Mouse (Mus musculus) hindbrain, embryonic 14.5 days (tissue): ENCODE measurements at regions not wholly inside any gene's neighbourhood (a gene's known extent, or its start where the extent isn't known, plus 50 kb on each side); places are given as distances from the start of the nearest gene placed in this dataset.

ENCODE experiments used
- ATAC-seq: fragments of 200-750 bp; cut with Nextera tagmentation; 2 replicates; pipeline ENCODE4 v1.8.0; 2017; ENCODE audit warnings: moderate number of reproducible peaks, mild to moderate bottlenecking, moderate TSS enrichment, moderate library complexity; ENCODE audit not compliant: low FRiP score
- DNase-seq: peaks from one replicate; pipeline ENCODE4 v3.0.0-alpha.2; 2015; ENCODE audit warnings: low spot score
- H3K27ac ChIP-seq: fragments of 300-500 bp; sonication (generic); 2 replicates; pipeline ENCODE4 v1.5.1; 2014; ENCODE audit warnings: mild to moderate bottlenecking, moderate library complexity
- H3K27me3 ChIP-seq: fragments of 300-500 bp; sonication (generic); 2 replicates; pipeline ENCODE4 v1.6.1; 2014; ENCODE audit warnings: mild to moderate bottlenecking, low read length, mixed read lengths; ENCODE audit not compliant: control insufficient read depth, insufficient read depth
- H3K36me3 ChIP-seq: fragments of 300-500 bp; sonication (generic); replicated peaks from 2 replicates; pipeline ENCODE4 v1.6.1; 2014; ENCODE audit not compliant: control insufficient read depth, insufficient read depth
- H3K4me1 ChIP-seq: fragments of 300-500 bp; sonication (generic); replicated peaks from 2 replicates; pipeline ENCODE4 v1.6.1; 2014; ENCODE audit warnings: antibody characterized with exemption, low read length, mixed read lengths; ENCODE audit not compliant: control insufficient read depth, insufficient read depth
- H3K4me2 ChIP-seq: fragments of 300-500 bp; sonication (generic); replicated peaks from 2 replicates; pipeline ENCODE4 v1.6.1; 2014; ENCODE audit warnings: mild to moderate bottlenecking, moderate library complexity
- H3K4me3 ChIP-seq: fragments of 300-500 bp; sonication (generic); replicated peaks from 2 replicates; pipeline ENCODE4 v1.5.1; 2014; ENCODE audit warnings: mild to moderate bottlenecking, low read length
- H3K9ac ChIP-seq: fragments of 300-500 bp; sonication (generic); 2 replicates; pipeline ENCODE4 v1.6.1; 2014
- H3K9me3 ChIP-seq: fragments of 300-500 bp; sonication (generic); 2 replicates; pipeline ENCODE4 v1.6.1; 2016; ENCODE audit warnings: low read length; ENCODE audit not compliant: control insufficient read depth
- WGBS: fragments of 180-500 bp; shearing (Covaris S2); extraction: QIAGEN DNeasy Blood & Tissue Kit; methylation state at CpG from one replicate; pipeline ENCODE4 v1.1.7; 2014; 5-methylcytosine and 5-hydroxymethylcytosine counted together

- Histone ChIP-seq H3K27me3 (no peaks in the 10 kb centered on the region), H3K4me2 (no peak overlapping the region), H3K9me3 (no peaks in the 10 kb centered on the region), H3K4me3 (no peak overlapping the region), H3K9ac (no peak overlapping the region), H3K4me1 (no peaks in the 10 kb centered on the region), H3K36me3 (no peaks in the 10 kb centered on the region), H3K27ac (no peak overlapping the region)
- 97% methylated on average over 1 of the region's 1 CpGs for WGBS
- DNase-seq (no peak), ATAC-seq (no peak)
Observed at GRCm38 (mm10) chr4:24415048-24415447, 81.2 kb upstream of the Mms22l start.

- Histone ChIP-seq H3K27me3 (no peaks in the 10 kb centered on the region), H3K9ac (peak overlapping the region; percentile 36; the same call in 1 of the 2 replicates), H3K4me2 (peak overlapping the region; percentile 46), H3K27ac (no peak overlapping the region), H3K4me1 (peaks cover 12% of the 10 kb centered on the region), H3K4me3 (peak overlapping the region; percentile 29), H3K36me3 (no peaks in the 10 kb centered on the region), H3K9me3 (no peaks in the 10 kb centered on the region)
- DNase-seq (peak; percentile 46), ATAC-seq (peak; percentile 88)
- WGBS = 17% methylated on average over 8 of the region's 8 CpGs
Observed at GRCm38 (mm10) chr4:24429092-24429928, 66.9 kb upstream of the Mms22l start.

- H3K27me3 ChIP-seq = no peaks in the 10 kb centered on the region
- H3K27ac ChIP-seq = peak overlapping the region; percentile 47
- peak overlapping the region; percentile 55 for H3K9ac ChIP-seq
- H3K36me3 ChIP-seq = no peaks in the 10 kb centered on the region
- no peaks in the 10 kb centered on the region for H3K9me3 ChIP-seq
- 27% methylated on average over 8 of the region's 8 CpGs for WGBS
- peak overlapping the region; percentile 29 for H3K4me3 ChIP-seq
- DNase-seq = no peak
- ATAC-seq = peak; percentile 33; the same call in 1 of the 2 replicates
- peak overlapping the region; percentile 46 for H3K4me2 ChIP-seq
- H3K4me1 ChIP-seq = peaks cover 12% of the 10 kb centered on the region
Observed at GRCm38 (mm10) chr4:24429929-24430752, 66.1 kb upstream of the Mms22l start.

GRCm38 (mm10) chr4:24430753-24431072 lies 65.5 kb upstream of the Mms22l start:
- DNase-seq (no peak), ATAC-seq (no peak)
- no peaks in the 10 kb centered on the region for H3K27me3 ChIP-seq
- no peaks in the 10 kb centered on the region for H3K9me3 ChIP-seq
- no peaks in the 10 kb centered on the region for H3K36me3 ChIP-seq
- peaks cover 12% of the 10 kb centered on the region for H3K4me1 ChIP-seq
- peak overlapping the region; percentile 29 for H3K4me3 ChIP-seq
- peak overlapping the region; percentile 55 for H3K9ac ChIP-seq
- H3K4me2 ChIP-seq = peak overlapping the region; percentile 46
- peak overlapping the region; percentile 47 for H3K27ac ChIP-seq

- no peaks in the 10 kb centered on the region for H3K36me3 ChIP-seq
- H3K9ac ChIP-seq = no peak overlapping the region
- H3K27me3 ChIP-seq = no peaks in the 10 kb centered on the region
- H3K9me3 ChIP-seq = no peaks in the 10 kb centered on the region
- H3K4me3 ChIP-seq = no peak overlapping the region
- WGBS = 95% methylated on average over 4 of the region's 4 CpGs
- no peak for ATAC-seq
- H3K27ac ChIP-seq = no peak overlapping the region
- no peaks in the 10 kb centered on the region for H3K4me1 ChIP-seq
- no peak for DNase-seq
- no peak overlapping the region for H3K4me2 ChIP-seq
Observed at GRCm38 (mm10) chr4:24437258-24437657, 59.0 kb upstream of the Mms22l start.
